Mouse (Mus musculus) gastrocnemius, adult 18-20 months (tissue): ENCODE results near the gene Cgas. TPM values are rescaled to one million over a fixed set of nuclear protein-coding genes. Genes with fewer than 3 reads are reported as not detected.
"Not testable (repeated sequence)": the region's sequence is repeated elsewhere in the genome, so short reads cannot be mapped to it uniquely, and the experiment has no call there.

ENCODE experiments used
- DNase-seq: peaks from one replicate; pipeline ENCODE4 v3.0.0; 2021; ENCODE audit warnings: low spot score
- long read RNA-seq, 2 experiments: library from polyadenylated mRNA; stranded (forward); transcript quantifications; one replicate each; pipeline ENCODE4 v2.0.0; 2021
- total RNA-seq, 2 experiments: library from RNA; stranded (reverse); gene quantifications; 2 replicates each; pipeline ENCODE4 v1.2.3; 2021

Cgas gene
- total RNA-seq = under 1 TPM; 0.11 to 0.14 TPM
- long read RNA-seq, experiment 1, full-length matches to known transcripts = 1 of 1 reads
- long read RNA-seq, experiment 1, partial matches to known transcripts = 0 of 1 reads
- long read RNA-seq, experiment 1, other reads (novel, unspliced or antisense) = 0 of 1 reads
- long read RNA-seq, experiment 2 = 0 reads

DNA sequence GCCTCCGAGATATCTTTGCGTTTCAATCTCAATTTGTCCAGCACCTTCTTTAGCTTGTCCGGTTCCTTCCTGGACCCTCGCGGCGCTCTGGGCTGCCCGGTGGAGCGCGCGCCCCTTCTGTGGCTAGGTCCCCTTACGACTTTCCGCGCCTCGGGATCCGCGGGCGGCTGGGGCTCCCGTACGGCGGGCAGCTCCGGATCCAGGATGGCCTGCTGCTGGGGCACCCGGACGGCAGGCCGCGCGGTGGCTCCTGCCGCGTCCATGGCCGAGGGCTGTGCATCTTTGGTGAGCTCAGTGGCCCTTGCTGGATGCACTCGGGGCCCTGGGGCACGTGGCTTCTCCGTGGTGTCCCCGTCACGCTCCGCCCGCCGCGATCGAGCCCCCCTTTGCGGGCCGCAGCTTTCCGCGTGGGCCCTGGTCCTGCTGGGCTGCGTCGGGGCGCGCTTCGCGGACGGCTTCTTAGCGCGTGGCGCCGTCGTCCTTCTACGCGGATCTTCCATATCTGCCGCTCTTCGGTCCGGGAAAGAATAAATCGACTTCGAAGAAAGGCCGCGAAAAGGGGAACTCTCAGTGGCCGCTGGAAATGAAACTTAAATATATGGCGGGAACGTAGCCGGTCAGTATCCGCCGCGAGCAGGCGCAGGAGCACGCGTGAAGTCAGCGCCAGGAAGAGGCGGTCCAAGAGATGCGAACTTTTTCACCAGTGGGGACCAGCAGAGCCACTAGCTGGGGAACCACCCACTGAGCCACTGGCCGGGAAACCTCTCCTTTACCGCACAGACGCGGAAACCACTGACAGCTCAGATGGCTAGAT lies at the start of gene Cgas:
TSS of gene Cgas (minus strand) at position 659 of the 814 bp plus-strand sequence.
- DNase-seq = peak; percentile 66

DNA sequence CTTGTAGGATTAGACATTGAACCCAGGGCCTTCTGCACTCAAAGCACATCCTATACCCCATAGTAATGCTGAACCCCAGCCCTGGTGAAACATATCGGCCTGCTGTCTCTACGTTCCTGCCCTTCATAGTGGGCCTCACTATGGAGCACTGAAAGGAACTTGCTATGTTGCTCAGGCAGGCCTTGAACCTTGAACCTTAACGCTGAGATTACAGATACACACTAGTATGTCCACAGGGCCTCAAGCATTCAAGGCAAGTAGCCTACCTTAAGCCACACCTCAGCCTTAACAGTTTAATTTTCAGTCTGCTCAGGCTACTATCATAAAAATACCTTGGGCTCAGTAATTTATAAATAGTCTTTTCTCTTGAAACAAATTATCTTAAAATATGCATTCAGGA lies 49.2 kb upstream of the Cgas start:
- DNase-seq = no peak

GRCm38 (mm10) chr9:78491169-78491568 lies 48.1 kb upstream of the Cgas start:
- no peak for DNase-seq

DNA sequence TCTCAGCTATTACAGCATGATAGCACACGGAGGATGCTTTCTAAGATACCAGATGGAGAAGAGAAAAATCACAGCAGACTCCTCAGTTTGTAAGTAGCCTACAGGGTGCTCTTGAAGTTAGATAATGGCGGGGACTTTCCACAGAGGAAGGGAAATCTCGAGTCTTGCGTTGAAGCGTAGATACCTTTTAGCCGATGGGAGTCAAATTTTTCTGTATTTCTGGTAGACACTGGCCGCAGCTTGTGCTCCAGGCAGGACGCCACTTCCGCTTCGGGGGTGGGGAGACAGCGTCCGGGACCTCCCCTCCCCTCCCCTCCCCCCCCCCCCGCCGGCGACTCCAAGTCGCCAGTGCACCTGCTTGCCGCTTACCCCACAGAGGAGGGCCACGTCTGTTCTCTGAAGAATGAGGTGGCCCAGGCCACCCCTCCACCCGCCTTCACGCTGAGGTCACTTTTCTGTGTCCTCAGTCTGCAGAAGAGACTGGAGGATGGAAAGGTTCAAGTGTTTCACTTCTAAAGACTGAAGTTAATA lies 45.9 kb upstream of the Cgas start, which contains the start of gene Eef1a1:
TSS of gene Eef1a1 (minus strand) at position 262 of the 531 bp plus-strand sequence.
- DNase-seq = peak; percentile 47

DNA sequence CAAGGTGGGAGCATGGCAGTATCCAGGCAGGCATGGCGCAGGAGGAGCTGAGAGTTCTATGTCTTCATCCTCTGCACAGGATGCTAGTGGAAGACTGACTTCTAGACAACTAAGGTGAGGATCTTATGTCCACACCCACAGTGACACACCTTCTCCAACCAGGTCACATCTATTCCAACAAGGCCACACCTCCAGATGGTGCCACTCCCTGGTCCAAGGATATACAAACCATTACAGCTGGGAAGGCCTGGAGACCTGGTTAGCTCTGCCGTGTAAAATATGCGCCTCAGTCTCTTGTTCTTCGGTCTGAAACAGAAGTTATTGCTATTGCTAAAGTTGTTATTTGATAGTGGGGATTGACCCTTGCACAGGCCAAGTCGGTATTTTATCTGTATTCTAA lies 45.0 kb upstream of the Cgas start:
- not testable (repeated sequence) for DNase-seq

DNA sequence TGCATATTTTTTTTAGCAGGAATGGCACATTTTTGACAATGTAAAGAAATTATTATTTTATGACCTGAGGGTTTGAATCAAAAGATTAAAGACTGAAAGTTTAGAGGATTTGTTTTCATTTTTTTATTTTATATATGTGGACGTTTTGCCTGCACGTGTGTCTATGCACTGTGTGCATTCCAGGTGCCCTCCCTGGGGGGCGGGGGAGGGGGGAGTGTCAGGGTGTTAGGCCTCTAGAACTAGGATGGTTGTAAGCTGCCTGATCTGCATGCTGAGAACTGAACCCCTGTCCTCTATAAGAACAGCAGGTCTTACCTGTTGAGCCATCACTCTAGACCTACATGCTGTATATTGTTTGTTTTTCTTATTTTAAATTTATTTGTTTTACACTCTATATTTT lies 41.6 kb upstream of the Cgas start:
- no peak for DNase-seq

DNA sequence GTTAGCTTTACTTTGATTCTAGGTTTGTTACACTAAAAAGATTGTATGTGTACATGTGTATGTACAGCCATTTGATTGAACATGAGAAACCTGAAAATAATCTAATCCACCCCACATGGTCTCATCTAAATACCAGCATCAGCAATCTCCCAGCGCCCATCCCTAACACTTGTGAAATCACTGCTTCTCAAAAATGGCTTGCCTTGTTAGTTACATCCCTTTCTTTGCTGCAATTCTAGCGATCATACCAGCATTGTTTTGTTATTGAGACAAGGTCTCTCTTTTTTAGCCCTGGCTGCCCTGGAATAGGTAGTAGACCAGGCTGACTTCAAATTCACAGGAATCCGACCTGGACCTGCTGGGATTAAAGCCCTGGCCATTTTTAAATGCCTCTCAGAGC lies 39.3 kb upstream of the Cgas start:
- DNase-seq = no peak

GRCm38 (mm10) chr9:78481423-78482331 lies 38.6 kb upstream of the Cgas start:
- peak; percentile 94 for DNase-seq

GRCm38 (mm10) chr9:78480706-78481358 lies 37.8 kb upstream of the Cgas start:
- peak; percentile 45 for DNase-seq

- not testable (repeated sequence) for DNase-seq
These were observed 37.2 kb upstream of the Cgas start for GRCm38 (mm10) chr9:78480227-78480626.

- DNase-seq = not testable (repeated sequence)
These were observed 36.3 kb upstream of the Cgas start for GRCm38 (mm10) chr9:78479308-78479707.

GRCm38 (mm10) chr9:78478009-78478605 lies 35.1 kb upstream of the Cgas start:
- not testable (repeated sequence) for DNase-seq

DNA sequence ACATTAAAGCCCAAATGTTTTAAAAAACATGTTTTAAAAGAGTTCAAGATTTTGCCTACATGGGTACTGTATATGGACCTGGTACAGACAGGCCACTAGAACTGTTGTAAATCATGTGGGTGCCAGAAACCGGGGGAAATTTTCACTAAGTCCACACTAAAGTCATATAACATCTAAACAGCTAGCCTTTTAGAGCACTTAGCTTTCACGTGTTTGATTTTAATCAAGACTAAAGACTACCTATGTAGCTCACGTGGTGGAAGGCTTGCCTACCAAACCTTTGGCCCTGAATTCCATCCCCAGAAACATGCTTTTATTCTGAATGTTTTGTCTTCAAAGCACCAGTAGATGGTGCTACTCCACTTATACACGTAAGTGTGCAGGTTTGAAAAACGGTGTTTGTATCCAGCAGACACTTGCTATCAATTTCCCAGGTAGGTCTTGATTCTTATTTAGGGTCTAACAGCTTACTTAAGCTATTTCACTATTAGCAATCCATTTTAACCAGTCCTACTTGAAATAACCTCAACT lies 34.0 kb upstream of the Cgas start:
- DNase-seq = no peak

DNA sequence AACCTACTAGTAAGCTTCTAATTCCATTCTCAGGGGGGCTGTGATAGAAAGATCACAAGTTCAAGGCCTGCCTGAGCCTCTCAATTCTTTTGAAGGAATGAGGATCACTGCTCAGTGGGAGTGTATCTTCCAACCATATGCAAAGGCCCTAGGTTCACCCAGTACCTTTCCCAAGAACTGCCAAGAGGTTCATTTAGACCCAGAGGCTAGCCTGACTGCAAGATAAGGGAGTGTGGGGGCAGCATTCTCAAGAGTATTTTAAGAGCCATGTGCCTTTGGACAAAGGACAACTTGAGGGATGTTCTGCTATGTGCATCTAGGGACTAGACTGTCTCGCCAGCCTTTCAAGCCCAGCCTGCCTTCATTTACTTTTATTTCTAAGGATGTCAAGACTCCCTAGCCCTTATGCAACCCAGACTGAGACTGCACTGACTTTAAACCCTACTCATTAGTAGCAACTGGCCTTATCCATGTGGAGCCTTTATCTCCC lies 33.5 kb upstream of the Cgas start:
- no peak for DNase-seq

- no peak for DNase-seq
These were observed 32.8 kb upstream of the Cgas start for GRCm38 (mm10) chr9:78475873-78476272.

DNA sequence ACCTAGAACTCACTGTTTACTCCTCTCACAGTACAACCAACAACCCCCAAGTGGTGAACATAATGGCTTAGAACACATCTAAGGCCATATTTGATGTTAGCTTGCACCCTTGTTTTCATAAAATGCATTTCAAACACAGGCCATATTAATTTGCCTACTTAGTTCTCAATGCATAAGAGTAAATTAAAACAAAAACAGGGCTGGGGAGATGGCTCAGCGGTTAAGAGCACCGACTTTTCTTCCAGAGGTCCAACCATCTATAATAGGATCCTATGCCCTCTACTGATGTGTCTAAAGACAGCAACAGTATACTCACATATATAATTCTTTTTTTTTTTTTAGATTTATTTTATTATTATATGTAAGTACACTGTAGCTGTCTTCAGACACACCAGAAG lies 32.3 kb upstream of the Cgas start:
- DNase-seq = no peak

DNA sequence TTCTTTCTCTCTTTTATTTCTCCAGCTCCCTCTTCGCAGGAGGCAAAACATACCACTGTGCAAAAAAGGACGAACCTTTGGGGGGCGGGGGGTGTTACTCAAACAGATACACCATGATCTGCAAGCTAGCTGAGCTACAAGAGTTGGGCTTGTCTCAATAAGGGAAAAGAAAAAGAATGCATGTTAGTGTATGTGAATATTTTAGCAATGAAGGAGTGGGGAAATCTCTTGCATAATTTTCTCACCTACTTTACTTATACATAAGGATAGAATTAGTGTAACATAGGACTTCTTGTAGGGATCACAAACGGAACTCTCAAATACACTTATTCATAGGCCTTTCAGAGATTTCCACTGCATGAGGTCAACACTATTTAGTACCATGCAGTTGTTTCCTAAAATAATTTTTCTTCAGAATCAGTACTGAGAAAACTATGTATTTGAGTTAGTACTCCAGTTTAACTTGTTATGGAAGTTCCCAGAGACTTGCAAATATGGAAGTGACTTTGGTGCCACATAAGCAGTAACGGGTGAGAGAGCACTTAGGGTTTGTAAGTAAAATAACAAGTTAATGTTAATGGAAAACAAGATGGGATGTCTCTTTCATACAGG lies 31.8 kb upstream of the Cgas start:
- no peak for DNase-seq

GRCm38 (mm10) chr9:78474270-78474669 lies 31.2 kb upstream of the Cgas start:
- no peak for DNase-seq

- DNase-seq = no peak
These were observed 30.6 kb upstream of the Cgas start for GRCm38 (mm10) chr9:78473588-78473987.

- no peak for DNase-seq
These were observed 22.7 kb upstream of the Cgas start for GRCm38 (mm10) chr9:78465725-78466124.
